Mouse (Mus musculus): ENCODE data around the gene Etfrf1.

Etfrf1 gene

GRCm38 (mm10) chr6:145210816-145211338 lies at the start of gene Etfrf1, which contains the start of gene Casc1:
Gene Etfrf1, plus strand, starts transcription at chr6:145211134.
Gene Casc1, minus strand, starts transcription at chr6:145211005.
- DNase-seq (ENCODE audit: low spot score in 2 of 2): peak; percentile 97 to 99

GRCm38 (mm10) chr6:145171892-145172606 lies 38.9 kb upstream of the Etfrf1 start:
- DNase-seq (ENCODE audit: low spot score in 2 of 2): no peak

- peak in 1 of 2 experiments; percentile 28 for DNase-seq (ENCODE audit: low spot score in 2 of 2)
Measured at GRCm38 (mm10) chr6:145173781-145174191, 37.1 kb upstream of the Etfrf1 start.

GRCm38 (mm10) chr6:145175571-145175981 lies 35.4 kb upstream of the Etfrf1 start:
- no peak for DNase-seq (ENCODE audit: low spot score in 2 of 2)

GRCm38 (mm10) chr6:145176474-145176873 lies 34.5 kb upstream of the Etfrf1 start:
- DNase-seq (ENCODE audit: low spot score in 2 of 2): no peak

- peak in 1 of 2 experiments; percentile 23 for DNase-seq (ENCODE audit: low spot score in 2 of 2)
Measured at GRCm38 (mm10) chr6:145179665-145180064, 31.3 kb upstream of the Etfrf1 start.

GRCm38 (mm10) chr6:145182044-145182443 lies 28.9 kb upstream of the Etfrf1 start:
- DNase-seq (ENCODE audit: low spot score in 2 of 2): no peak

- no peak for DNase-seq (ENCODE audit: low spot score in 2 of 2)
Measured at GRCm38 (mm10) chr6:145186096-145186495, 24.8 kb upstream of the Etfrf1 start.

- DNase-seq (ENCODE audit: low spot score in 2 of 2): peak; percentile 24 to 35
Measured at GRCm38 (mm10) chr6:145187093-145188088, 23.5 kb upstream of the Etfrf1 start.

- no peak for DNase-seq (ENCODE audit: low spot score in 2 of 2)
Measured at GRCm38 (mm10) chr6:145193038-145193437, 17.9 kb upstream of the Etfrf1 start.

- DNase-seq (ENCODE audit: low spot score in 2 of 2): no peak
Measured at GRCm38 (mm10) chr6:145193446-145193845, 17.5 kb upstream of the Etfrf1 start.

GRCm38 (mm10) chr6:145197949-145198686 lies 12.8 kb upstream of the Etfrf1 start:
- DNase-seq (ENCODE audit: low spot score in 2 of 2): no peak

GRCm38 (mm10) chr6:145202432-145203125 lies 8.4 kb upstream of the Etfrf1 start:
- no peak for DNase-seq (ENCODE audit: low spot score in 2 of 2)

GRCm38 (mm10) chr6:145204440-145204839 lies 6.5 kb upstream of the Etfrf1 start:
- no peak for DNase-seq (ENCODE audit: low spot score in 2 of 2)

GRCm38 (mm10) chr6:145205142-145205541 lies 5.8 kb upstream of the Etfrf1 start:
- DNase-seq (ENCODE audit: low spot score in 2 of 2): no peak

GRCm38 (mm10) chr6:145210056-145210680 lies 766 bp upstream of the Etfrf1 start:
- DNase-seq (ENCODE audit: low spot score in 2 of 2): no peak

- DNase-seq (ENCODE audit: low spot score in 2 of 2): no peak
Measured at GRCm38 (mm10) chr6:145211376-145212305, 707 bp downstream of the Etfrf1 start.

- no peak for DNase-seq (ENCODE audit: low spot score in 2 of 2)
Measured at GRCm38 (mm10) chr6:145213916-145214315, 3.0 kb downstream of the Etfrf1 start.

- no peak for DNase-seq (ENCODE audit: low spot score in 2 of 2)
Measured at GRCm38 (mm10) chr6:145215826-145216225, 4.9 kb downstream of the Etfrf1 start.
